ENCODE assay signal across 16 mouse cellular contexts in genomic region chr11:103049611-103050010, GRCm38 (mm10). TPM values are rescaled to one million over a fixed set of nuclear protein-coding genes. Genes with fewer than 3 reads are reported as not detected.
"Had no signal": no experiment of that assay in that cellular context is flagged by ENCODE, and none has a peak within 500 bp of the region (broad histone marks: within the 10 kb centered on the region; RNA-seq: fewer than 3 reads in every experiment).

No protein-coding gene starts in this region.

- ATAC-seq: midbrain, embryonic 15.5 days had no signal

- H3K4me2 ChIP-seq: liver, embryonic 13.5 days; midbrain, embryonic 12.5 days; midbrain, embryonic 15.5 days; neural tube, embryonic 13.5 days had no signal

- H3K4me3 ChIP-seq: left cerebral cortex, adult 2 months; liver, embryonic 13.5 days; midbrain, embryonic 12.5 days; midbrain, embryonic 15.5 days; neural tube, embryonic 13.5 days had no signal

- H3K27ac ChIP-seq: liver, embryonic 13.5 days; macrophage; midbrain, embryonic 12.5 days; midbrain, embryonic 15.5 days; neural tube, embryonic 13.5 days had no signal

- DNase-seq: kidney, adult 11 months; kidney, adult 9 months; kidney, postnatal 14 days; kidney, postnatal 4 days; layer of hippocampus, adult 9-11 months; layer of hippocampus, postnatal 36 days; liver, embryonic 13.5 days; lung, adult 2 months; thymus, adult 18-20 months; thymus, postnatal 36 days had no signal

- H3K9ac ChIP-seq: liver, embryonic 13.5 days; midbrain, embryonic 12.5 days; midbrain, embryonic 15.5 days; neural tube, embryonic 13.5 days had no signal

- H3K4me1 ChIP-seq: liver, embryonic 13.5 days; midbrain, embryonic 12.5 days; midbrain, embryonic 15.5 days had no signal

- H3K27me3 ChIP-seq: liver, embryonic 13.5 days; midbrain, embryonic 12.5 days; midbrain, embryonic 15.5 days; neural tube, embryonic 13.5 days had no signal

- H3K9me3 ChIP-seq: liver, embryonic 13.5 days; midbrain, embryonic 12.5 days; midbrain, embryonic 15.5 days; neural tube, embryonic 13.5 days had no signal

RNA-seq across cellular contexts. Expression of gene Plcd3, which starts 51.8 kb away (rescaled TPM):
- total RNA-seq: megakaryocyte, adult 5-6 weeks had no signal
- polyA plus RNA-seq: macrophage had no signal
